Mouse (Mus musculus): Measurements from ENCODE around the gene Mrpl38. TPM values are rescaled to one million over a fixed set of nuclear protein-coding genes. Genes with fewer than 3 reads are reported as not detected.
"Not testable (repeated sequence)": the region's sequence is repeated elsewhere in the genome, so short reads cannot be mapped to it uniquely, and the experiment has no call there.

Gene Mrpl38
- total RNA-seq, 2 experiments from 2014 or later, result 55.6 to 64.8 TPM

DNA sequence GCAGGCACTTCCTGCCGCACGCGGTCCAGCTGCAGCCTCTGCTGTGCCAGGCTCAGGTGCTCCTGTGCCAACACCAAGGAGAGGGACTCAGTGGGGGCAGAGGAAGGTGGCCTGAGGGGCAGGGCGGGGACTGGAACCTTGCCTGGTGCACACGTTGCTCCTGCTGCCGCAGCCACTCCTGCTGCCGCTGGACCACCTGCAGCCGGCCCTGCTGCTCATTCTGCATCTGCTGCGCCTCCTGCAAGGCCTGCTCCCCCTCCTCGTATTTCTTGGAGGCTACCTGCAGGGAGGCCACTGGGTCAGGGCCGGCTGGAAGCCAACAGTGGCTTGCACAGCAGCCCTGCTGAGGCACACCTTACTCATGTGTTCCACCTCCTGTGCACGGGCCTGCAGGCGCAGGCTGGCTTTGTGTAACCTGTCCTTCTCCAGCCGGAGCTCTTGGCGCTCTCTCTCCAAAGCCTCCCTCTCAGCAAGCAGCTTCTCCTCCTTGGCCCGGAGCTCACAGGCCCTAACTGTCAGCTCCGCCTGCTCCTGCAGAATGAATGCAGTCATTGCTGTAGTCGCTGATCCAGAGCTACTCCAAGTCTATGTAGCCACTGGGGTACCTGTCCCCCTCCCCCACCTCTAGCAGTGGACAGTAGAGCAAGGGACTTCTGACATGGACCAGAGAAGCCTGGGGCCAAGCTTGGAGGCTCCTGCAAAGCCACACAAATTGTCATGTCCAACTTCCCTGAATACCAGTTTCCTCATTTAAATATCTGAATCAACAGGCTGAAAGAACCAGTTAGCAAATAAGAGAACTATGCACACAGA is 7.0 kb upstream of the Mrpl38 start:
- DNase-seq (ENCODE audit: low spot score in 2 of 2), result peak in 1 of 2 experiments; percentile 39

DNA sequence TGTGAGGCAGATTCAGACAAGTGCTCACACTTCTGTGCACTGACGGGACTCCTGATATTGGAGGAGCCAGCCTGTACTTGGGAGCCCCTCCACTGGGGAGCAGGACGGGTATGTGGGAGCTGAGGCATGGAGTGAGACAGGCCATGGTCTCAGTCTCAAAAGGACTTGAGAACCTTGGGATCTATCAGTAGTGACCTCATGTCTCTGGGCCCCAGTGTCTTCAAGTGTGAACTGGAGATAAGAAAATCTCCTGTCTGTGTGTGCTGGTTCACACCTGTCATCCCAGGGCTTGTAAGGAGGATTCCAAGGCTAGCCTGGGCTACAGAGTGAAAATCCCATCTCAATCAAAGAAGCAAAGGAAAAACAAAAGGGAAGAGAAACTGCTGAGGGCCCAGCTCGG is 4.8 kb upstream of the Mrpl38 start:
- no peak for DNase-seq (ENCODE audit: low spot score in 2 of 2)

GRCm38 (mm10) chr11:116142211-116142991 is 3.7 kb upstream of the Mrpl38 start:
- no peak for DNase-seq (ENCODE audit: low spot score in 2 of 2)

GRCm38 (mm10) chr11:116138096-116138467 is 586 bp downstream of the Mrpl38 start:
- no peak for DNase-seq (ENCODE audit: low spot score in 2 of 2)

DNA sequence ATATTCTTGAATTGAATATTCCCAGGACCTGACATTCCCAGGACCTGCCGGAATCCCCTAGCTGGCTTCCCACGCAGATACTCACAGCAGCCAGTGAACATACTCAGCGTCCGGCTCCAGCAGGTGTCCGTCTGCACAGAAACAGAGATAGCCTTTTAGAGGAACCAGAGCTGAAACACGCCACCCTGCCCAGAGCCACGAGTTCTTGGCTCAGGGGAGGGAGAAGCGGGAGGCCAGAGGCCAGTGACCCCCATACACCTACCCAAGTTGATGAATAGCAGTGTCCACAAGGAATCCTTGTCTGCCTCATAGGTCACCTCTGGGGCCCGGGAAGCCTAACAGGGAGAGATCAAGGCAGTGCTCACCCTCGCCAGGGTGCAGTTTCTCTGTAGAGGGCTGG is 4.5 kb downstream of the Mrpl38 start:
- DNase-seq (ENCODE audit: low spot score in 2 of 2), result no peak

DNA sequence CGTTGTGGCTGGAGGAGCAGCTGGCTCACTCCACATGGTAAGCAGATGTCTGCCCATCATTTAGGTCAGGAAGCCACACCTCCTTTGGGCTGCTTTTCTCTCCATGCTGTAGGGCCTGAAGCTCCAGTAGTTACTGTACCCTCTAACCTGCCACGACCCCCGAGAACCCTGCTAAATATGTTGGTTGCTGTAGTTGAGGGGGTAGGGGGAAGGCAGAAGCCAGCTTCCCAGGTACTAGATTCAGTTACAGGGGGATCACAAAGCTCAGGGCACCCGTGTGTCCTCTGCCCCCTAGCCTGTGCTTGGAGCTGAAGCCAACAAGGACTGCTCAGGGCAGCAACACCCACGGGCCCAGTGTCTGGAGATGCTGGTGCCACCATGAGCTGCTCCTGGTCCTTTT is 5.2 kb downstream of the Mrpl38 start:
- no peak for DNase-seq (ENCODE audit: low spot score in 2 of 2)

- no peak for DNase-seq (ENCODE audit: low spot score in 2 of 2)
Observed at GRCm38 (mm10) chr11:116132366-116133333, 6.0 kb downstream of the Mrpl38 start.

- DNase-seq (ENCODE audit: low spot score in 2 of 2), result no peak
Observed at GRCm38 (mm10) chr11:116131349-116132170, 7.1 kb downstream of the Mrpl38 start.

DNA sequence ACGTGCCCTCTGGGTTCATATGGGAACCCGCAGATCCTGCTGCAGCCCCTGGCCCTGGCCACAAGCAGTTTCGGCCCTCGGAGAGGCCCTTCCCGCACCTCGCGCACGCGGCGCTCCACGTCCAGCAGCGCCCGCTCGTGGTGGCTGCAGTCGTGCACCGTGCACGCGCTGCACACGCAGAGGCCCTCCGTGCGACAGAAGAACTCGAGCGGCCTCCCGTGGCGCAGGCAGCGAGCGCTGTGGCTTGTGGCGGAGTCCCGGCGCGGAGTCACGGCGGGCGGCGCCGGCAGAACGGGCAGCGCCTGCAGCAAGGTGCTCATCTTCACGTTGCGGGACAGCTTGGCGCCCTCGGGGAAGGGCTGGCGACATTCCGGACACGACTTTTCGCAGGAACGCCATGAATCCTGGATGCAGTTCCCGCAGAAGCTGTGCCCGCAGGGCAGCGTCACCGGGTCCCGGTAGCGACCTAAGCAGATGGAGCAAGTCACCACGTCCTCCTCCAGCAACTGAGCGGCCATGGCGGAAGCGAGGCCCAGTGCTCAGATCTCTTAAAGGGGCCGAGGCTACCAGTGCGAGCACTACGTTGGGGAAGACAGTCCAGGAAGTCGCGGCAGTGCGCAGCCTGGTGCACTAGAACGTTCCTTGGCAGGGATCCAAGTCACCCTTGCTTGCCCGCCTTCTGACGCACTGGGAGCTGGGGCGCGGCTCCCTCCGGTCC is 8.0 kb downstream of the Mrpl38 start, which contains the start of gene Trim65:
Trim65 (minus strand) TSS at position 641 of the 718 bp plus-strand sequence.
- peak; percentile 90 to 92 for DNase-seq (ENCODE audit: low spot score in 2 of 2)

DNA sequence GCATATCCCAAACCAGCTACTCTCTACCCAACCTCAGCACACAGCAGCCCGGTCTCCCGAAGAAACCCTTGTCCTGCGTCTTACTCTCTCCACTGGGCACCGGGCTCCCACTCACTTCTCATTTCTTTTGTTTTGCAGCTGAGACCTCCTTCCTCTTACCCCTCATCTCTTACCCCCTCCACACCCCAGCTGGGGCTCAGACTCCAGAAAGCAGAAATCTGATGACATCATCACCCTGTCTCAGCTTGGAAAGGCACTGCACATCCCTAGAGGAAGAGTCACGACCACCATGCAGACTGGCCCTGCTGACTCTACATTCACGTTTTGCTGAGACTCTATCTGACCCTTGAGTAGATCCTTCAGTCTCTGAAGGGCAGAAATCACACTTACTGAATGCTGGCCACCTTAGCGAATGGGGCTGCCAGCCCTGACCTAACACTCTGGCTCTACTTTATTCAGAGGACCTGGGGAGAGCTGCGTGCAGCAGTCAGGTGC is 8.6 kb downstream of the Mrpl38 start:
- no peak for DNase-seq (ENCODE audit: low spot score in 2 of 2)

DNA sequence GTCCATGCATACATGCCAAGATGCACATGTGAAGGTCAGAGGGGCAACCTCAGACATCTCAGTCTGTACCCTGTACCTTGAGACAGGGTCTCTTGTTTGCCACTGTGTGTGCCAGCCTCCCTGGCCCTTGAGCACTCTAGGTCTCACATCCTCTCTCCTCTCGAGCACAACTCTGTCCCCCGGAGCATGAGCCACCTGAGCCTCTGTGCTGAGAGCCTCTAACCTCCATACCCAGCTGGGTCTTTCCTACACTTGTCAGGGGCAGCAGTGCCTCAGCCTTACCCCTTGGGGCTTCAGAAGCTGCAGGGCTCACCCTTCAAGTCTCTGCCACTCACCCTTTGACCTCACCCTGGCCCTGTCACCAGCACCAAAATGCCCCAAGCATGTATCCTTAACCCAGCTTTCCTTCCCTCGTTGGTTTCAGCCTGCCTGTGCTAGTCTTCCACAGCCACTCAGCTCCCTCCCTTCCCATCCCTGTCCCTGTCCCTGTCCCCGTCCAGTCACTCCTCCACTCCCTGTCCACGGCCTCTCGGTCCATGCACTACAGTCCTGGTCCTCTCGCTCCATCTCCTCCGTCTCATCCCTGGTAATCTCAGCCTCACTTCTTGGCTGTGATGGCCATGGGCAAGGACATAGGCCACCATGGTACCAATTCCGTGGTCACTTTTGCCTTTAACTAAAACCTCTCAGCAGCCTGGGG is 9.4 kb downstream of the Mrpl38 start:
- no peak for DNase-seq (ENCODE audit: low spot score in 2 of 2)

GRCm38 (mm10) chr11:116127986-116128385 is 10.7 kb downstream of the Mrpl38 start:
- no peak for DNase-seq (ENCODE audit: low spot score in 2 of 2)

- no peak for DNase-seq (ENCODE audit: low spot score in 2 of 2)
Observed at GRCm38 (mm10) chr11:116127156-116127980, 11.3 kb downstream of the Mrpl38 start, which contains the start of gene Trim47. Gene Trim47 (minus strand): TSS chr11:116127210.

- no peak for DNase-seq (ENCODE audit: low spot score in 2 of 2)
Observed at GRCm38 (mm10) chr11:116126261-116126660, 12.4 kb downstream of the Mrpl38 start.

- DNase-seq (ENCODE audit: low spot score in 2 of 2), result not testable (repeated sequence)
Observed at GRCm38 (mm10) chr11:116121731-116122245, 16.9 kb downstream of the Mrpl38 start.

DNA sequence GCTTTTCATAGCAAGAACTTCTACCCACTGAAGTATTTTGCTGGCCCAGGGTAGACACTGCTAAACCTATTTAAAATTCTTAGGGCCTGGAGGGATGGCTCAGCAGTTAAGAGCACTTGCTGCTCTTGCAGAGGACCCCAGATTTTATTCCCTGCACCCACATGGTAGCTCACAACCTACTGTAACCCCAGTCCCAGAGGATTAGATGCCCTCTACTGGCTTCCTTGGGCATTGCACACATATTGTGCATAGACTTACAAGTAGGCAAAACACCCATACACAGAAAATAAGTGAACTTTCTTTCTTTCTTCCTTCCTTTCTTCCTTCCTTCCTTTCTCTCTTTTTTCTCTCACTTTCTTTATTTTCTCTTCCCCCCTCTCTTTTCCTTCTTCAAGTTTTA is 20.8 kb downstream of the Mrpl38 start:
- no peak for DNase-seq (ENCODE audit: low spot score in 2 of 2)

DNA sequence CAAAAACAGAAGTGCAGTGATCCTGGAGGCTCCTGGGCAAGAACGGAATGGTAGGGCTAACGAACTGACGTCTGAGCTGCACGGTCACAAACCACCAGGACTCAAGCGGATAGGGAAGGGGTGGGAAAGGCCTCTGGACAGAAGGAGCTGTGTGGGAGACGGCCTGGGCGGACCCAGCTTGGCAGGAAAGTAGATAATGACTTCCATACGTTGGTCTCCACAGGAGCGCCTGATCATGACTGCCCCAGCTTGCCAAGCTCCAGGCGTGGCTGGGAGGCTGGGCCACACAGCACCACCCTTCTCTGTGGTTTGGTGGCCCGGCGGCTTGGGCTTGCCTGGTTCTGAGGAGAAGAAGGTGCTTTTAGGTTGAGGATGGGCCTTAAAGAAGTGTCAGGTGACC is 21.4 kb downstream of the Mrpl38 start:
- no peak for DNase-seq (ENCODE audit: low spot score in 2 of 2)
